ENCODE assay signal across 21 mouse cellular contexts in genomic region chr17:49525911-49526310, GRCm38 (mm10). TPM values are rescaled to one million over a fixed set of nuclear protein-coding genes. Genes with fewer than 3 reads are reported as not detected.
A peak's percentile ranks its signal among the peaks of the same experiment; 100 is the strongest.
DNase-seq lines count a peak whose midpoint lies in the region; ATAC-seq and TF ChIP-seq lines count a peak whose summit lies in the region.
"Had no signal": no experiment of that assay in that cellular context is flagged by ENCODE, and none has a peak within 500 bp of the region (broad histone marks: within the 10 kb centered on the region; RNA-seq: fewer than 3 reads in every experiment).

No protein-coding gene starts in this region.

- no peak overlapping the region for H3K9ac ChIP-seq in kidney, embryonic 14.5 days (ENCODE audit: low read depth, low read length)
- H3K9ac ChIP-seq: embryonic facial prominence, embryonic 15.5 days; forebrain, embryonic 15.5 days; heart, embryonic 15.5 days; hindbrain, embryonic 13.5 days had no signal

- no peak overlapping the region for H3K4me2 ChIP-seq in kidney, embryonic 14.5 days (replicated peaks; ENCODE audit: low read depth, low read length)
- H3K4me2 ChIP-seq: embryonic facial prominence, embryonic 15.5 days; forebrain, embryonic 15.5 days; heart, embryonic 11.5 days; heart, embryonic 15.5 days; hindbrain, embryonic 13.5 days had no signal

- no peak for TF ChIP-seq CTCF in testis, adult 2 months (IDR thresholded peaks at IDR 0.05; ENCODE audit: control insufficient read depth, insufficient read depth, insufficient replicate concordance, low read depth, low read length)

- DNase-seq in testis, postnatal 14 days (ENCODE audit: low spot score), result no peak
- peak; percentile 73 to 86 for DNase-seq in cerebellum, adult 18-20 months
- peak; percentile 87 for DNase-seq in cerebellum, adult 9-11 months
- no peak for DNase-seq in ovary, postnatal 36 days (ENCODE audit: low spot score)
- DNase-seq in urinary bladder, postnatal 4 days (ENCODE audit: low spot score in 2 of 2), result no peak
- DNase-seq: adrenal gland, adult 2 months; adrenal gland, postnatal 25 days; embryo, embryonic 11 days; gastrocnemius, postnatal 14 days; heart, adult 2 months; heart, postnatal 14 days; kidney, adult 11 months had no signal

- no peaks in the 10 kb centered on the region for H3K9me3 ChIP-seq in kidney, embryonic 14.5 days (ENCODE audit: control insufficient read depth, low read length)
- H3K9me3 ChIP-seq: embryonic facial prominence, embryonic 15.5 days; forebrain, embryonic 15.5 days; heart, embryonic 15.5 days; hindbrain, embryonic 13.5 days had no signal

- H3K36me3 ChIP-seq in testis, adult 2 months (ENCODE audit: control insufficient read depth, insufficient read depth, low read length), result no peaks in the 10 kb centered on the region
- H3K36me3 ChIP-seq in kidney, embryonic 14.5 days (ENCODE audit: control insufficient read depth, insufficient read depth, low read length), result no peaks in the 10 kb centered on the region
- H3K36me3 ChIP-seq: forebrain, embryonic 15.5 days; heart, embryonic 15.5 days; hindbrain, embryonic 13.5 days had no signal

- WGBS in kidney, embryonic 14.5 days, result 83% methylated on average over 4 of the region's 4 CpGs

- no peaks in the 10 kb centered on the region for H3K27me3 ChIP-seq in testis, adult 2 months (ENCODE audit: control insufficient read depth, insufficient read depth, low read length)
- H3K27me3 ChIP-seq in kidney, embryonic 14.5 days (ENCODE audit: control insufficient read depth, insufficient read depth, low read length), result no peaks in the 10 kb centered on the region
- H3K27me3 ChIP-seq: embryonic facial prominence, embryonic 15.5 days; forebrain, embryonic 15.5 days; heart, embryonic 15.5 days; hindbrain, embryonic 13.5 days had no signal

- H3K4me1 ChIP-seq in testis, adult 2 months (ENCODE audit: control insufficient read depth, insufficient read depth, low read length), result no peaks in the 10 kb centered on the region
- H3K4me1 ChIP-seq in kidney, embryonic 14.5 days (ENCODE audit: control insufficient read depth, insufficient read depth, low read length), result no peaks in the 10 kb centered on the region

- no peak for TF ChIP-seq POLR2A in testis, adult 2 months (IDR thresholded peaks at IDR 0.05; ENCODE audit: control insufficient read depth, low read depth, low read length)

- H3K27ac ChIP-seq in testis, adult 2 months (ENCODE audit: control insufficient read depth, insufficient read depth, low read depth, low read length), result peak overlapping the region; percentile 65
- H3K27ac ChIP-seq in kidney, embryonic 14.5 days (ENCODE audit: low read depth, low read length), result no peak overlapping the region
- H3K27ac ChIP-seq: embryonic facial prominence, embryonic 15.5 days; forebrain, embryonic 15.5 days; heart, adult 2 months; heart, embryonic 15.5 days; hindbrain, embryonic 13.5 days; hindbrain, postnatal 0 days had no signal

- no peak overlapping the region for H3K4me3 ChIP-seq in testis, adult 2 months (ENCODE audit: control insufficient read depth, low read depth, low read length)
- no peak overlapping the region for H3K4me3 ChIP-seq in kidney, embryonic 14.5 days (ENCODE audit: low read length)
- H3K4me3 ChIP-seq: embryonic facial prominence, embryonic 15.5 days; erythroblast, embryonic 14.5 days; forebrain, embryonic 15.5 days; heart, adult 2 months; heart, embryonic 15.5 days; hindbrain, embryonic 13.5 days had no signal

- no peak for ATAC-seq in kidney, embryonic 14.5 days (ENCODE audit: low FRiP score, low TSS enrichment)
- ATAC-seq: forebrain, embryonic 15.5 days; hindbrain, postnatal 0 days had no signal

RNA-seq across cellular contexts. Expression of gene Daam2, which starts 38.2 kb away (rescaled TPM):
- polyA plus RNA-seq in testis, adult 2 months (2012; rRNA removed), result 27.7 and 33.5 TPM in 2 replicates
- polyA plus RNA-seq in kidney, embryonic 14.5 days (2014; fragmentation: Nextera tagmentation; extraction: Ambion mirVana), result 4.7 and 7.9 TPM in 2 replicates
- polyA plus RNA-seq: erythroblast, embryonic 14.5 days had no signal

Comparison
In these comparisons a context has a peak if more than half of its experiments do, and no peak if none do; other contexts are left out.
1. DNase-seq: peak in cerebellum, adult 18-20 months (2 of 2) and cerebellum, adult 9-11 months (single experiment); none in testis, postnatal 14 days (single experiment), ovary, postnatal 36 days (single experiment) and urinary bladder, postnatal 4 days (0 of 2).